Mouse (Mus musculus) stomach, postnatal 0 days (tissue): ENCODE data around the gene Cyyr1.

Source experiments
- CTCF ChIP-seq: IDR thresholded peaks from 2 replicates; pipeline ENCODE4 v1.5.1; 2016; ENCODE audit warnings: antibody characterized with exemption, low read depth, mild to moderate bottlenecking, moderate library complexity
- EP300 ChIP-seq: optimal IDR thresholded peaks from 2 replicates; pipeline ENCODE3; 2016; ENCODE audit warnings: antibody characterized with exemption

DNA sequence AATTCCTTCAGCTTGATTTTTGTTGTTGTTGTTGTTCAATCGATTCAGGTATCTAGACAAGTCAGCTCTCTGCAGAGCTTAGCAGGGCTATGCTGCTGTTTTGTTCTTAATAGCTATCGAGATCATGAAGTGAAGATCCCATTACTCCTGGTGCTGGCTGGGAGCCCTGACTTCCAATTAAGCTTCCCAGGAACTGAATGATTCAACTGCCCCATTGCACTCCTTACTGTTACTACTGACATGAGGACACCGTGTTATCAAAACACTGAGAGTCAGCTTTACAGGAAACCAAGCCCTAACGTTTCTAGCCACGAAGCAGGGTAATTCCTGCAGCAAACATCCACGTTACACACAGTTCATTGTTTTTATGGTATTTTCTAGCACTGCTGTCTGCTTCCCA, 6.7 kb downstream of the Cyyr1 start:
- TF ChIP-seq CTCF (no peak), EP300 (no peak)
